In genomic region chr12:105454258-105455062, GRCm38 (mm10) we compare ENCODE assay signal across 8 mouse cellular contexts. TPM values are rescaled to one million over a fixed set of nuclear protein-coding genes. Genes with fewer than 3 reads are reported as not detected.
DNase-seq lines count a peak whose midpoint lies in the region; ATAC-seq and TF ChIP-seq lines count a peak whose summit lies in the region.

No protein-coding gene starts in this region.

- TF ChIP-seq EP300 in stomach, postnatal 0 days (optimal IDR thresholded peaks at IDR 0.05) = no peak

- H3K9ac ChIP-seq in heart, embryonic 13.5 days = peak overlapping the region; percentile 79
- H3K9ac ChIP-seq in forebrain, embryonic 15.5 days (replicated peaks) = peak overlapping the region; percentile 93
- no peak overlapping the region; the same call in 1 of the 2 replicates for H3K9ac ChIP-seq in liver, adult 2 months (ENCODE audit: low read depth, low read length)
- peak overlapping the region; percentile 47 for H3K9ac ChIP-seq in stomach, postnatal 0 days (ENCODE audit: low read length)

- intact Hi-C loops in heart, postnatal 10 days (cut with DNase I) = no loop called here

- TF ChIP-seq CTCF in liver, adult 2 months (IDR thresholded peaks at IDR 0.05; ENCODE audit: low read depth, low read length) = no peak
- no peak for TF ChIP-seq CTCF in stomach, postnatal 0 days (IDR thresholded peaks at IDR 0.05; ENCODE audit: low read depth)

- peak overlapping the region; percentile 62 for H3K4me3 ChIP-seq in heart, embryonic 13.5 days
- H3K4me3 ChIP-seq in forebrain, embryonic 15.5 days = peak overlapping the region; percentile 93
- peak overlapping the region; percentile 49 for H3K4me3 ChIP-seq in liver, adult 2 months (ENCODE audit: insufficient read depth, low read depth, low read length)
- peak overlapping the region; percentile 52 for H3K4me3 ChIP-seq in stomach, postnatal 0 days (ENCODE audit: low read depth, low read length)

- peak overlapping the region; percentile 85 for H3K4me2 ChIP-seq in heart, embryonic 13.5 days
- peak overlapping the region; percentile 61 for H3K4me2 ChIP-seq in forebrain, embryonic 15.5 days (replicated peaks)
- H3K4me2 ChIP-seq in stomach, postnatal 0 days (replicated peaks; ENCODE audit: low read depth) = peak overlapping the region; percentile 84

- 9% methylated on average over 21 of the region's 21 CpGs for WGBS in heart, embryonic 13.5 days
- WGBS in forebrain, embryonic 15.5 days = 2% methylated on average over 21 of the region's 21 CpGs
- 6% methylated on average over 21 of the region's 21 CpGs for WGBS in liver, adult 2 months
- WGBS in stomach, postnatal 0 days = 3% methylated on average over 21 of the region's 21 CpGs

- no peaks in the 10 kb centered on the region for H3K79me2 ChIP-seq in liver, adult 2 months (ENCODE audit: control insufficient read depth, insufficient read depth, low read length)

- no peak for DNase-seq in heart, postnatal 10 days
- DNase-seq in MN1 (ENCODE audit: low spot score) = peak; percentile 27
- no peak for DNase-seq in liver, adult 2 months (ENCODE audit: extremely low read depth, low read depth, low spot score)
- DNase-seq in stomach, postnatal 0 days (ENCODE audit: low spot score) = no peak
- DNase-seq in frontal cortex, postnatal 36 days (ENCODE audit: low spot score in 2 of 2) = no peak
- DNase-seq in thymus, postnatal 0 days (ENCODE audit: low spot score) = no peak

- peaks cover 14% of the 10 kb centered on the region for H3K4me1 ChIP-seq in heart, embryonic 13.5 days
- peaks cover 46% of the 10 kb centered on the region for H3K4me1 ChIP-seq in forebrain, embryonic 15.5 days
- no peaks in the 10 kb centered on the region for H3K4me1 ChIP-seq in liver, adult 2 months (ENCODE audit: control insufficient read depth, insufficient read depth, low read length)
- H3K4me1 ChIP-seq in stomach, postnatal 0 days (replicated peaks; ENCODE audit: control insufficient read depth, insufficient read depth) = no peaks in the 10 kb centered on the region

- no peaks in the 10 kb centered on the region for H3K9me3 ChIP-seq in heart, embryonic 13.5 days
- no peaks in the 10 kb centered on the region for H3K9me3 ChIP-seq in forebrain, embryonic 15.5 days
- no peaks in the 10 kb centered on the region for H3K9me3 ChIP-seq in stomach, postnatal 0 days (ENCODE audit: control insufficient read depth, low read length)

- peaks cover 27% of the 10 kb centered on the region for H3K27me3 ChIP-seq in heart, embryonic 13.5 days (replicated peaks)
- no peaks in the 10 kb centered on the region for H3K27me3 ChIP-seq in forebrain, embryonic 15.5 days
- peaks cover 5% of the 10 kb centered on the region; the same call in 1 of the 2 replicates for H3K27me3 ChIP-seq in liver, adult 2 months (ENCODE audit: control insufficient read depth, insufficient read depth, low read length)
- no peaks in the 10 kb centered on the region; the same call in 1 of the 2 replicates for H3K27me3 ChIP-seq in stomach, postnatal 0 days (ENCODE audit: control insufficient read depth, insufficient read depth, low read length)

- no peak for TF ChIP-seq POLR2A in liver, adult 2 months (IDR thresholded peaks at IDR 0.05; ENCODE audit: extremely low read depth, insufficient read depth, low read length)

- H3K27ac ChIP-seq in heart, embryonic 13.5 days (replicated peaks) = no peak overlapping the region
- peak overlapping the region; percentile 84 for H3K27ac ChIP-seq in forebrain, embryonic 15.5 days (replicated peaks)
- H3K27ac ChIP-seq in liver, adult 2 months (replicated peaks; ENCODE audit: insufficient read depth, low read depth, low read length) = no peak overlapping the region
- no peak overlapping the region for H3K27ac ChIP-seq in stomach, postnatal 0 days (replicated peaks)

- H3K36me3 ChIP-seq in heart, embryonic 13.5 days = no peaks in the 10 kb centered on the region
- H3K36me3 ChIP-seq in forebrain, embryonic 15.5 days = no peaks in the 10 kb centered on the region
- H3K36me3 ChIP-seq in liver, adult 2 months (ENCODE audit: control insufficient read depth, insufficient read depth, low read length) = no peaks in the 10 kb centered on the region
- no peaks in the 10 kb centered on the region for H3K36me3 ChIP-seq in stomach, postnatal 0 days (ENCODE audit: control insufficient read depth, insufficient read depth, low read length)

- ATAC-seq in heart, embryonic 13.5 days (ENCODE audit: extremely low read depth, insufficient number of reproducible peaks, low FRiP score, low TSS enrichment) = no peak
- peak; percentile 70 for ATAC-seq in forebrain, embryonic 15.5 days (replicated peaks)
- ATAC-seq in stomach, postnatal 0 days (ENCODE audit: low FRiP score, low TSS enrichment) = peak; percentile 45; the same call in 1 of the 2 replicates

RNA-seq across cellular contexts. Expression of gene D430019H16Rik, which starts 0.8 kb away (rescaled TPM):
- 0.48 and 0.72 TPM in 2 replicates for polyA plus RNA-seq in heart, embryonic 13.5 days (2015; fragmentation: Nextera tagmentation; extraction: Ambion mirVana)
- 1 to 10 TPM in 1 of 2 experiments, under 1 TPM in 1; 0.62 to 1.0 TPM for total RNA-seq in heart, postnatal 10 days (2021)
- polyA plus RNA-seq in forebrain, embryonic 15.5 days (2015; fragmentation: Nextera tagmentation; extraction: Ambion mirVana) = 13.5 and 13.8 TPM in 2 replicates
- total RNA-seq in liver, adult 2 months (2014; rRNA removed) = 0.74 and 0.92 TPM in 2 replicates
- polyA plus RNA-seq in liver, adult 2 months (2012; rRNA removed) = 0.55 and 0.65 TPM in 2 replicates
- 0.50 and 0.55 TPM in 2 replicates for polyA plus RNA-seq in stomach, postnatal 0 days (2015; fragmentation: Nextera tagmentation; extraction: Ambion mirVana)
- polyA plus RNA-seq in thymus, postnatal 0 days (2015; fragmentation: Nextera tagmentation; extraction: Ambion mirVana) = 0.19 and 0.36 TPM in 2 replicates
